Mouse (Mus musculus): ENCODE data around the gene Mansc4. TPM values are rescaled to one million over a fixed set of nuclear protein-coding genes. Genes with fewer than 3 reads are reported as not detected.

Mansc4 gene
- polyA plus RNA-seq, 1 experiment from 2014 or later, result 0.32 TPM

DNA sequence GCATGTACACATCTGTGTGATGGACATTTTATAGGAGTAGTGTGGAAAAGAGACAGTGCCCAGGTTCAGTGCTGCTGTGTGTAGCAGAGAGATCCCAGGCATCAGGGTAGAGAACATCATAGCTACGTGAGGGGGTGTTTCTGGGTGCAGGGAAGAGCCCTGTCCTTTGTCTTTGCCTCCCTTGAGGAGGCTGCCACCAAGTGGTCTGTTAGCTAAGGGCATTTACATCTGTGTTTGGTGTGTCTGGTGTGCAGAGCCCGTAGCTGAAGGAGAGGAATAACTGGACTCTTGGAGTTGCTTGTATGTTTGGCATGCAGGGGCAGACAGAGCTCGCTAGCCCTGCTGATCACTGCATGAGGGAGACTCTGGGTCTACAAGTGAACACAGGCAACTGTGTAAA, 15.5 kb upstream of the Mansc4 start:
- ATAC-seq (ENCODE audit: insufficient read depth, low FRiP score, low TSS enrichment), result no peak

DNA sequence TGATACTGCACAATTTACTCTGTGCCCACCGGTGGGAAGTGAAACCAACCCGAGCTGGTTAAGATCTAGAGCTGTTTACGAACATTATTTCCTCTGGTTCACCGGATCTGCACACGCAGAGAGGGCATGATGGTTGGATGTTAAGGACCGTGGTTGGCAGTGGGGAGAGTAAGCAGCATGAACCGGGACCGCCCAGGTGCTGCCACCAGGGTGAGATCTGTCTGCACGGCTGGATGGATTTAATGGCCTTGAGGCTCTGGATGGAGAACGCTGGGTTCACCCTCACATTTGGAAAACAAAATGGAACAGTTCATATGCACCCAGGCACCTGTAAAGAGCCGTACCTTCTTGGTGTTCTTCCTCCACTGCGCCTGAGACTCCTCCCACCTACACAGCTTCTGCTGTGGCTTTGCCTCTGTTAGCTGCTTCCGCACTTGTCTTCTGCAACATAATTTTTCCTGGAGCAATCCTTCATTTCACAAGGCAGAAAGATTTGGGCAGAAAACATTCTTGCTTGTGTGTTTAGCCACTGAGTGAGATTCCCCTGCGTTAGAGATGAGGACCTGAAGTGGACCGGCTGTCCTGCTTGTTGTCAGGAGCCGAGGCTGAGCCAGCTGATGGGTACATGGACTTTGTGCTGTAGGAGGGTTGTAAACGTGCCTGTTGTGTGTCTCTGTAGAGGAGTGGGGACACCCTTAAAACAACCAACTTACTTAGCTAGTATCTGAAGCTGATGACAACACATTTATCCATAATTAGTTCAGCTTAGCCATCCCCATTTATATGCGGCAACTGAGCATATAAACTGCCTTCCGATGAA, 12.8 kb upstream of the Mansc4 start:
- H3K4me3 ChIP-seq (ENCODE audit: low read depth, low read length), result no peak overlapping the region
- H3K36me3 ChIP-seq (ENCODE audit: control insufficient read depth, insufficient read depth, low read length), result no peaks in the 10 kb centered on the region; the same call in 1 of the 2 replicates
- DNase-seq (ENCODE audit: low spot score) (no peak), ATAC-seq (ENCODE audit: insufficient read depth, low FRiP score, low TSS enrichment) (no peak)
- no peak overlapping the region for H3K4me2 ChIP-seq (ENCODE audit: low read depth)
- H3K9me3 ChIP-seq (ENCODE audit: control insufficient read depth, low read length), result no peaks in the 10 kb centered on the region
- 77% methylated on average over 19 of the region's 19 CpGs for WGBS
- no peak overlapping the region for H3K27ac ChIP-seq (ENCODE audit: low read depth, low read length)
- H3K27me3 ChIP-seq (ENCODE audit: control insufficient read depth, insufficient read depth, low read length), result no peaks in the 10 kb centered on the region
- H3K9ac ChIP-seq (ENCODE audit: low read length), result no peak overlapping the region
- H3K4me1 ChIP-seq (ENCODE audit: control insufficient read depth, insufficient read depth, low read length), result no peaks in the 10 kb centered on the region

More for the DNA sequence above, 15.5 kb upstream of the Mansc4 start:
- no peak for DNase-seq (ENCODE audit: low spot score)
- no peaks in the 10 kb centered on the region for H3K36me3 ChIP-seq (ENCODE audit: control insufficient read depth, insufficient read depth, low read length)
- no peak overlapping the region for H3K4me2 ChIP-seq (ENCODE audit: low read depth)
- H3K4me1 ChIP-seq (ENCODE audit: control insufficient read depth, insufficient read depth, low read length), result no peaks in the 10 kb centered on the region
- 90% methylated on average over 3 of the region's 3 CpGs for WGBS
- H3K9me3 ChIP-seq (ENCODE audit: control insufficient read depth, low read length), result no peaks in the 10 kb centered on the region
- no peak overlapping the region for H3K4me3 ChIP-seq (ENCODE audit: low read depth, low read length)
- no peaks in the 10 kb centered on the region for H3K27me3 ChIP-seq (ENCODE audit: control insufficient read depth, insufficient read depth, low read length)
- no peak overlapping the region for H3K27ac ChIP-seq (ENCODE audit: low read depth, low read length)
- H3K9ac ChIP-seq (ENCODE audit: low read length), result no peak overlapping the region

DNA sequence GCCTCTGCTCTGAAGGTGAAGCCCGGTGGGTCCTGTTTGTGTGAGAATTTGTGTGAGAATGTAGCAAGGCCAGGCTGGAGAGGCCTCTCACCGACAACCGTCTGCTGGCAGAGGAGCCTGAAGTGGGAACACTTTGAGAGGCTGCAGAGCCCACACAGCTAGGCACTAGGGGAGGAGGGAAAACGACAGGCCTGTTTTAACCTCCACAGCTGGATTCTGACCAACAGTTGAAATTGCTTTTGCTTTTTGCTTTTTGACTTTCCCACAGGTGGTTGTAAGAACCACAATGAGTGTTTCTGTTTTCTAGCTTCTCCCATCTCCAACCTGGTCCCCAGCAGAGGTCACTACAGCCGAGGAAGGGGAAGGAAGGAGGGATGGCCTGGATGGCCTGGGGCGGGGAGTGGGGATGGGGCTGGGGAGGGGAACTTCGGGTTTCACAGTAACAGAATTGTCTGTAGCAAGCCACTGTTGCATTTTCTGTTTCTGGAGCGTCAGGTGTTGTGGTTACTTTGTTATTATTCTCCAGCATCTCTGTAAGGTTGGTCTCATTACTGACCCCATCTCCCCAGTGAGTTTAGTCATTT, 10.6 kb upstream of the Mansc4 start:
- DNase-seq (ENCODE audit: low spot score), result no peak
- peaks cover 3% of the 10 kb centered on the region; the same call in 1 of the 2 replicates for H3K4me1 ChIP-seq (ENCODE audit: control insufficient read depth, insufficient read depth, low read length)
- no peak for ATAC-seq (ENCODE audit: insufficient read depth, low FRiP score, low TSS enrichment)
- no peak overlapping the region for H3K27ac ChIP-seq (ENCODE audit: low read depth, low read length)
- no peaks in the 10 kb centered on the region for H3K9me3 ChIP-seq (ENCODE audit: control insufficient read depth, low read length)
- H3K9ac ChIP-seq (ENCODE audit: low read length), result no peak overlapping the region
- H3K4me3 ChIP-seq (ENCODE audit: low read depth, low read length), result no peak overlapping the region
- no peaks in the 10 kb centered on the region for H3K27me3 ChIP-seq (ENCODE audit: control insufficient read depth, insufficient read depth, low read length)
- 54% methylated on average over 8 of the region's 8 CpGs for WGBS
- no peak overlapping the region for H3K4me2 ChIP-seq (ENCODE audit: low read depth)
- H3K36me3 ChIP-seq (ENCODE audit: control insufficient read depth, insufficient read depth, low read length), result no peaks in the 10 kb centered on the region; the same call in 1 of the 2 replicates

DNA sequence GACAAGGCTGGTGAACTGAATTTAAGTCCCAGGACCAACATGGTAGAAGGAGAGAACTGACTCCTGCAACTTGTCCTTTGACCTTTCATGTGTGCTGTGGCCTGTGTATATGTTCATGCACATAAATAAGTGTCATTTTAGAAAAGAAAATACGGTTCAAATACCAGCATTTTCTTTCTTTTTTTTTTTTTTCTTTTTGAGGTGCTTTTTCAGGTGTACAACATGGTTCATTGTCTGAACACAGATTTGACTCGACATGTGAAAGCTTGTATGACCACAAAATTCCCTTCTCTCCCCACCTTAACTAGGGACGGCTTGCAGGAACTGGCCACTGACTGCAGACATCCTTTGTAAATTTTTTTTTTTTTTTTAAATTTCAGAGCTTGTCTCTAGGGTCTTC, 10.1 kb upstream of the Mansc4 start:
- no peak overlapping the region for H3K27ac ChIP-seq (ENCODE audit: low read depth, low read length)
- H3K9me3 ChIP-seq (ENCODE audit: control insufficient read depth, low read length), result no peaks in the 10 kb centered on the region
- DNase-seq (ENCODE audit: low spot score) (no peak), ATAC-seq (ENCODE audit: insufficient read depth, low FRiP score, low TSS enrichment) (no peak)
- H3K36me3 ChIP-seq (ENCODE audit: control insufficient read depth, insufficient read depth, low read length), result no peaks in the 10 kb centered on the region; the same call in 1 of the 2 replicates
- H3K27me3 ChIP-seq (ENCODE audit: control insufficient read depth, insufficient read depth, low read length), result no peaks in the 10 kb centered on the region
- H3K4me2 ChIP-seq (ENCODE audit: low read depth), result no peak overlapping the region
- WGBS, result 78% methylated on average over 3 of the region's 3 CpGs
- H3K9ac ChIP-seq (ENCODE audit: low read length), result no peak overlapping the region
- H3K4me1 ChIP-seq (ENCODE audit: control insufficient read depth, insufficient read depth, low read length), result peaks cover 6% of the 10 kb centered on the region; the same call in 1 of the 2 replicates
- H3K4me3 ChIP-seq (ENCODE audit: low read depth, low read length), result no peak overlapping the region

DNA sequence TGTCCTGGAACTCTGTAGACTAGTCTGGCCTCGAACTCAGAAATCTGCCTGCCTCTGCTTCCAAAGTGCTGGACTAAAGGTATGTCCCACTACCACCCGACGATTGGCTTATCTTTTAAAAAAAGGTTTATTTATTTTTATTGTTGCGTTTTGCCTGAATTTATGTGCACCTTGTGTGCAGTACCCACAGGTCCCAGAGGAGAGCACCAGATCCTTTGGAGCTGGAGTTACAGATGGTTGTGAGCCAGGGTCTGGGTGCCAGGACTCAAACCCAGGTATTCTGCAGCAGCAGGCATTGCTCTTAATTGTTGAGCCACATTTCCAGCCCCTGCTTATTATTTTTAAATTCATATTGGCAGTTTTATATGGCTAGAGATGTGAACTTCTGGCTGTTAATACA, 9.3 kb upstream of the Mansc4 start:
- H3K36me3 ChIP-seq (ENCODE audit: control insufficient read depth, insufficient read depth, low read length), result no peaks in the 10 kb centered on the region; the same call in 1 of the 2 replicates
- H3K4me1 ChIP-seq (ENCODE audit: control insufficient read depth, insufficient read depth, low read length), result peaks cover 6% of the 10 kb centered on the region; the same call in 1 of the 2 replicates
- DNase-seq (ENCODE audit: low spot score) (no peak), ATAC-seq (ENCODE audit: insufficient read depth, low FRiP score, low TSS enrichment) (no peak)
- H3K27me3 ChIP-seq (ENCODE audit: control insufficient read depth, insufficient read depth, low read length), result no peaks in the 10 kb centered on the region
- H3K9me3 ChIP-seq (ENCODE audit: control insufficient read depth, low read length), result no peaks in the 10 kb centered on the region
- H3K9ac ChIP-seq (ENCODE audit: low read length), result no peak overlapping the region
- no peak overlapping the region for H3K4me3 ChIP-seq (ENCODE audit: low read depth, low read length)
- WGBS, result 94% methylated on average over 4 of the region's 4 CpGs
- no peak overlapping the region for H3K4me2 ChIP-seq (ENCODE audit: low read depth)
- H3K27ac ChIP-seq (ENCODE audit: low read depth, low read length), result no peak overlapping the region

DNA sequence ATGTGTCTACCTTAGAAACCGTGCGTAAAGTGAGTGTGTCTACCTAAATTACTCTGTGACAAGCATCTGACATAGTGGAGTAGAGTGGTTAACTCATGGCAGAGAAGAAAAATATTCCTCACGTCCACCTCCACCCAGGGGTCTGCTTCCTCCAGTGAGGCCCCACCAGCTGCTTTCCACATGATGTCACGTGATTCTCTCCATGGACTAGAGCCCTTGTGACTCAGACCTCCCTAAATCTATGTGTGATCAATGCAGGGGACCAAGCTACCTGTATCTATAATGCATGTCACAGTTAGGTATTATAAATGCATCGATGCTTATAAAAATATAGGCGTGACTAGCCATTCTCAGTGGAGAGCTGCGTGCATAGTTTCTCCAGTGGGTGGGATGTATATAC, 7.9 kb upstream of the Mansc4 start:
- H3K36me3 ChIP-seq (ENCODE audit: control insufficient read depth, insufficient read depth, low read length), result no peaks in the 10 kb centered on the region; the same call in 1 of the 2 replicates
- DNase-seq (ENCODE audit: low spot score) (peak; percentile 10), ATAC-seq (ENCODE audit: insufficient read depth, low FRiP score, low TSS enrichment) (no peak)
- no peak overlapping the region for H3K4me2 ChIP-seq (ENCODE audit: low read depth)
- no peaks in the 10 kb centered on the region for H3K9me3 ChIP-seq (ENCODE audit: control insufficient read depth, low read length)
- 72% methylated on average over 7 of the region's 7 CpGs for WGBS
- peaks cover 9% of the 10 kb centered on the region; the same call in 1 of the 2 replicates for H3K4me1 ChIP-seq (ENCODE audit: control insufficient read depth, insufficient read depth, low read length)
- no peak overlapping the region for H3K27ac ChIP-seq (ENCODE audit: low read depth, low read length)
- H3K27me3 ChIP-seq (ENCODE audit: control insufficient read depth, insufficient read depth, low read length), result no peaks in the 10 kb centered on the region
- no peak overlapping the region for H3K4me3 ChIP-seq (ENCODE audit: low read depth, low read length)
- no peak overlapping the region for H3K9ac ChIP-seq (ENCODE audit: low read length)

DNA sequence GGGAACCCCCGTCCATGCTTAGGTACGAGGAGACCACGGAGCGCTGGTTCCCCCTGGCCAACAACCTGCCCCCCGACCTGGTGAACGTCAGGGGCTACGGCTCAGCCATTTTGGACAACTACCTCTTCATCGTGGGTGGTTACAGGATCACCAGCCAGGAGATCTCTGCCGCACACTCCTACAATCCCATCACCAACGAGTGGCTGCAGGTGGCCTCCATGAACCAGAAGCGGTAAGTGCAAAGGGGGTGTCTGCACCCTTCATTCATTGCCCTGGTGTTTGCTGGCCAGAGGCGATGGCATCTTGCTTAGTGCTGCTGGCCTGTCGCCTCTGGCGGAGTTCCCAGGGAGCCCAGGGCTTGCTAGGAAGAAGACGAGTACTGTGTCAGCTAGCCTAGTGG, 5.3 kb upstream of the Mansc4 start:
- Histone ChIP-seq H3K9me3 (ENCODE audit: control insufficient read depth, low read length) (no peaks in the 10 kb centered on the region), H3K9ac (ENCODE audit: low read length) (peak overlapping the region; percentile 77), H3K36me3 (ENCODE audit: control insufficient read depth, insufficient read depth, low read length) (no peaks in the 10 kb centered on the region; the same call in 1 of the 2 replicates), H3K4me2 (ENCODE audit: low read depth) (peak overlapping the region; percentile 94), H3K27me3 (ENCODE audit: control insufficient read depth, insufficient read depth, low read length) (no peaks in the 10 kb centered on the region), H3K4me3 (ENCODE audit: low read depth, low read length) (peak overlapping the region; percentile 69), H3K4me1 (ENCODE audit: control insufficient read depth, insufficient read depth, low read length) (peaks cover 9% of the 10 kb centered on the region; the same call in 1 of the 2 replicates), H3K27ac (ENCODE audit: low read depth, low read length) (no peak overlapping the region; the same call in 1 of the 2 replicates)
- 2% methylated on average over 15 of the region's 15 CpGs for WGBS
- peak; percentile 44 for DNase-seq (ENCODE audit: low spot score)
- no peak; the same call in none of the 2 replicates for ATAC-seq (ENCODE audit: insufficient read depth, low FRiP score, low TSS enrichment)

DNA sequence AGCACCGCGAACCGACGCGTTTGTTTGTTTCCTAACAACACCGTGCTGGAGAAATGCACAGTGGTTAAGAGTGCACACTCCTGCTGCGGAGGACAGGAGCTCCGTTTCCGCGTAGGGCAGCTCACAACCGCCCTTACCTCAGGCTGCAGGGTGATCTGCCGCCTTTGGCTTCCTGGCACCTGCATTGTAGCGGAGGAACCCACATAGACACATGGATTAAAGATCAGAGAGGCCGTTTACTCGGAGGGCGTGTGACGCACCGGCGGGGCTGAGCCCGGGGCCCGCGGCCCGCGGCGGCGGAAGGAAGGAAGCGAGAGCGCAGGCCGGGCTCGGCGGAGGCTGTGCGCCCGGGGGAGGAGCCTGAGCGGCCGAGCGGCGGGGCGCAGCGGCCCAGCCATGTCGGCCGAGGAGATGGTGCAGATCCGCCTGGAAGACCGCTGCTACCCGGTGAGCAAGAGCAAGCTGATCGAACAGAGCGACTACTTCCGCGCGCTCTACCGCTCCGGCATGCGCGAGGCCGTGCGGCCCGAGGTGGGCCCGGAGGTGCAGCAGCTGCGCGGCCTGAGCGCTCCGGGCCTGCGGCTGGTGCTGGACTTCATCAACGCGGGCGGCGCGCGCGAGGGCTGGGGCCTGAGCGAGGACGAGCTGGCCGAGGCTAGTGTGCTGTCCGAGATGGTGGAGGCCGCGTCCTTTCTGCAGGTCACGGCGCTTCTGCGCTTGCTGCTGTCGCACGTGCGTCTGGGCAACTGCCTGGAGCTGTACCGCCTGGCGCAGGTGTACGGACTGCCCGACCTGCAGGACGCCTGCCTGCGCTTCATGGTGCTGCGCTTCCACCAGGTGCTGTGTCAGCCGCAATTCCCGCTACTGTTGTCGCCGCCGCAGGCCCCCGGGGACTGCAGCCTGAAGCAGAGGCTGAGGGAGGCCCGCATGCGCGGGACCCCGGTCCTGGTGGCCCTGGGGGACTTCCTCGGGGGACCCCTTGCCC, 4.6 kb upstream of the Mansc4 start, which contains the start of gene Klhl42:
TSS of gene Klhl42 (plus strand) at position 244 of the 985 bp plus-strand sequence.
- under 1% methylated on average over 87 of the region's 99 CpGs for WGBS
- H3K36me3 ChIP-seq (ENCODE audit: control insufficient read depth, insufficient read depth, low read length), result no peaks in the 10 kb centered on the region; the same call in 1 of the 2 replicates
- H3K4me3 ChIP-seq (ENCODE audit: low read depth, low read length), result peak within 1 kb of the TSS; percentile 69
- H3K27ac ChIP-seq (ENCODE audit: low read depth, low read length), result peak within 1 kb of the TSS; percentile 74
- ATAC-seq (ENCODE audit: insufficient read depth, low FRiP score, low TSS enrichment) (peak; percentile 84), DNase-seq (ENCODE audit: low spot score) (peak; percentile 83)
- no peaks in the 10 kb centered on the region for H3K27me3 ChIP-seq (ENCODE audit: control insufficient read depth, insufficient read depth, low read length)
- no peaks in the 10 kb centered on the region for H3K9me3 ChIP-seq (ENCODE audit: control insufficient read depth, low read length)
- peak within 1 kb of the TSS; percentile 77 for H3K9ac ChIP-seq (ENCODE audit: low read length)
- peaks cover 9% of the 10 kb centered on the region; the same call in 1 of the 2 replicates for H3K4me1 ChIP-seq (ENCODE audit: control insufficient read depth, insufficient read depth, low read length)
- H3K4me2 ChIP-seq (ENCODE audit: low read depth), result peak within 1 kb of the TSS; percentile 94
